In the genomic region with DNA sequence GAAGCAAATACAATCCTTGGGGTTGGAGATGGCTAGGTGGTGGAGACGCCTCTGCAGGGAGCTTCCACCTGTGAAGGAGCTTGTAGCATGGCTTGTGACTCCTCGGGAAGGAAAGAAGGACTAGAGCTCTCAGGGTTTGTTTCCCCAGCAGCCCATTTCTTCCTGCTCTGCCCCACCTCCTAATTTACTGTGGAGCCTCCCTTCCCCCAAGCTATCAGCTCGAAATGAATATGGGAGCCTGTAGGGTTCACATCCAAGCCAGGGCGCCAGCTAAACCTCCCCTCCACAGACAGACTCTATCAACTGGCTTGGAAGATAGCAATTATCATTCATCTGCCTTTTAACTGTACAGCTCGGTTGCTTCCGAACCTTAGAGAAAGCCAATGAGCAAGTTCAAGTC, we compare ENCODE assay signal across 12 mouse cellular contexts.
DNase-seq lines count a peak whose midpoint lies in the region; ATAC-seq and TF ChIP-seq lines count a peak whose summit lies in the region.
"Had no signal": no experiment of that assay in that cellular context is flagged by ENCODE, and none has a peak within 500 bp of the region (broad histone marks: within the 10 kb centered on the region; RNA-seq: fewer than 3 reads in every experiment).

No protein-coding gene starts in this region.

- no peak overlapping the region for H3K4me3 ChIP-seq in heart, embryonic 14.5 days (ENCODE audit: control insufficient read depth in 1 of 2, insufficient read depth in 1 of 2, low read depth in 1 of 2, low read length in 2 of 2)
- no peak overlapping the region for H3K4me3 ChIP-seq in heart, adult 2 months
- peak overlapping the region in 1 of 2 experiments; percentile 48; a peak in 2 of 4 replicates for H3K4me3 ChIP-seq in ES-E14 (ENCODE audit: insufficient read depth in 1 of 2, low read depth in 1 of 2, low read length in 2 of 2, poor library complexity in 1 of 2, severe bottlenecking in 1 of 2)
- H3K4me3 ChIP-seq in embryonic facial prominence, embryonic 11.5 days (ENCODE audit: low read depth, low read length), result no peak overlapping the region
- no peak overlapping the region for H3K4me3 ChIP-seq in liver, embryonic 16.5 days (ENCODE audit: low read depth, low read length)

- no peaks in the 10 kb centered on the region for H3K36me3 ChIP-seq in heart, embryonic 14.5 days (ENCODE audit: control insufficient read depth, insufficient read depth, low read length)
- peaks cover 7% of the 10 kb centered on the region; the same call in 1 of the 2 replicates for H3K36me3 ChIP-seq in heart, adult 2 months (ENCODE audit: control insufficient read depth, insufficient read depth, low read length)
- no peaks in the 10 kb centered on the region for H3K36me3 ChIP-seq in ES-E14 (ENCODE audit: control insufficient read depth, insufficient read depth, low read length, poor library complexity, severe bottlenecking)
- H3K36me3 ChIP-seq in embryonic facial prominence, embryonic 11.5 days (replicated peaks; ENCODE audit: control insufficient read depth, insufficient read depth, low read depth, low read length), result no peaks in the 10 kb centered on the region
- no peaks in the 10 kb centered on the region for H3K36me3 ChIP-seq in liver, embryonic 16.5 days (ENCODE audit: control insufficient read depth, insufficient read depth)
- H3K36me3 ChIP-seq: stomach, embryonic 15.5 days had no signal

- intact Hi-C loops in heart, adult 2 months (cut with DNase I), result loop anchor here (5.0 kb wide), 1 partner anchor 71 kb away; the partner anchor contains the start of gene Slc4a7

- TF ChIP-seq EP300 in heart, adult 2 months (IDR thresholded peaks at IDR 0.05; ENCODE audit: insufficient read depth, low read depth, low read length), result no peak

- no peaks in the 10 kb centered on the region for H3K27me3 ChIP-seq in heart, embryonic 14.5 days (ENCODE audit: control insufficient read depth, insufficient read depth, low read length)
- no peaks in the 10 kb centered on the region for H3K27me3 ChIP-seq in heart, adult 2 months (ENCODE audit: control insufficient read depth, insufficient read depth, low read length)
- no peaks in the 10 kb centered on the region for H3K27me3 ChIP-seq in embryonic facial prominence, embryonic 11.5 days (ENCODE audit: control insufficient read depth, insufficient read depth, low read length)
- no peaks in the 10 kb centered on the region for H3K27me3 ChIP-seq in liver, embryonic 16.5 days (ENCODE audit: control insufficient read depth, insufficient read depth, low read depth, low read length)
- H3K27me3 ChIP-seq: megakaryocyte, embryonic 14.5 days; stomach, embryonic 15.5 days had no signal

- H3K9me3 ChIP-seq in heart, embryonic 14.5 days (ENCODE audit: control insufficient read depth, low read length), result no peaks in the 10 kb centered on the region
- no peaks in the 10 kb centered on the region for H3K9me3 ChIP-seq in ES-E14 (ENCODE audit: control insufficient read depth, insufficient read depth, low read depth, low read length)
- no peaks in the 10 kb centered on the region for H3K9me3 ChIP-seq in embryonic facial prominence, embryonic 11.5 days (replicated peaks; ENCODE audit: control insufficient read depth, low read length)
- H3K9me3 ChIP-seq in liver, embryonic 16.5 days (replicated peaks; ENCODE audit: control insufficient read depth, low read length), result no peaks in the 10 kb centered on the region
- H3K9me3 ChIP-seq: megakaryocyte, embryonic 14.5 days; stomach, embryonic 15.5 days had no signal

- H3K9ac ChIP-seq in heart, embryonic 14.5 days (ENCODE audit: low read length), result no peak overlapping the region
- H3K9ac ChIP-seq in heart, adult 2 months (ENCODE audit: low read depth, low read length), result no peak overlapping the region
- no peak overlapping the region for H3K9ac ChIP-seq in ES-E14 (ENCODE audit: insufficient read depth, low read depth, low read length, poor library complexity, severe bottlenecking)
- H3K9ac ChIP-seq in embryonic facial prominence, embryonic 11.5 days (replicated peaks; ENCODE audit: low read length), result no peak overlapping the region
- H3K9ac ChIP-seq in liver, embryonic 16.5 days (ENCODE audit: low read depth, low read length), result no peak overlapping the region
- H3K9ac ChIP-seq: hindbrain, embryonic 14.5 days; stomach, embryonic 15.5 days had no signal

- TF ChIP-seq POLR2A in heart, adult 2 months (IDR thresholded peaks at IDR 0.05; ENCODE audit: insufficient read depth, low read depth, low read length), result no peak

- 43% methylated on average over 6 of the region's 6 CpGs for WGBS in heart, embryonic 14.5 days
- 74% methylated on average over 6 of the region's 6 CpGs for WGBS in heart, adult 2 months
- 38% methylated on average over 6 of the region's 6 CpGs for whole genome bisulfite sequencing in embryonic facial prominence, embryonic 11.5 days
- WGBS in liver, embryonic 16.5 days (ENCODE audit: insufficient replicate concordance), result 26% methylated on average over 6 of the region's 6 CpGs

- H3K79me2 ChIP-seq in heart, adult 2 months (replicated peaks; ENCODE audit: control insufficient read depth, insufficient read depth, low read length), result no peaks in the 10 kb centered on the region

- H3K4me1 ChIP-seq in heart, embryonic 14.5 days (ENCODE audit: control insufficient read depth in 2 of 2, insufficient read depth in 2 of 2, low read length in 2 of 2), result peaks cover 4 to 6% of the 10 kb centered on the region in 2 experiments
- peaks cover 3% of the 10 kb centered on the region for H3K4me1 ChIP-seq in heart, adult 2 months (ENCODE audit: control insufficient read depth, insufficient read depth, low read length)
- H3K4me1 ChIP-seq in ES-E14 (ENCODE audit: control insufficient read depth in 2 of 2, insufficient read depth in 2 of 2, low read length in 2 of 2, poor library complexity in 1 of 2), result peaks cover 8% of the 10 kb centered on the region in 2 experiments
- no peaks in the 10 kb centered on the region; the same call in 1 of the 2 replicates for H3K4me1 ChIP-seq in embryonic facial prominence, embryonic 11.5 days (ENCODE audit: control insufficient read depth, insufficient read depth, low read length)
- peaks cover 6% of the 10 kb centered on the region for H3K4me1 ChIP-seq in liver, embryonic 16.5 days (ENCODE audit: control insufficient read depth, low read depth, low read length)

- no peak overlapping the region for H3K27ac ChIP-seq in heart, embryonic 14.5 days (replicated peaks in 1 of 2; ENCODE audit: control insufficient read depth in 1 of 2, insufficient read depth in 1 of 2, low read depth in 2 of 2, low read length in 2 of 2)
- H3K27ac ChIP-seq in heart, adult 2 months, result no peak overlapping the region
- peak overlapping the region; percentile 28; the same call in 1 of the 2 replicates for H3K27ac ChIP-seq in ES-E14 (ENCODE audit: insufficient read depth, low read depth, low read length, poor library complexity, severe bottlenecking)
- H3K27ac ChIP-seq in embryonic facial prominence, embryonic 11.5 days (replicated peaks; ENCODE audit: low read depth, low read length), result no peak overlapping the region
- H3K27ac ChIP-seq in liver, embryonic 16.5 days (ENCODE audit: low read length), result no peak overlapping the region
- H3K27ac ChIP-seq: hindbrain, embryonic 14.5 days had no signal

- no peak for TF ChIP-seq CTCF in heart, adult 2 months (IDR thresholded peaks at IDR 0.05)

- in situ Hi-C loops in ES-E14 (cut with MboI; ENCODE audit: low sequenced_read_pairs in 2 of 2, unreplicated experiment in 2 of 2), result no loop called here

- ATAC-seq in heart, embryonic 14.5 days (ENCODE audit: insufficient number of reproducible peaks, insufficient read depth, low FRiP score, low read depth), result no peak
- ATAC-seq in embryonic facial prominence, embryonic 11.5 days (replicated peaks; ENCODE audit: insufficient number of reproducible peaks, low FRiP score, low TSS enrichment, low read depth), result no peak
- ATAC-seq in liver, embryonic 16.5 days (ENCODE audit: low read depth), result 0 out of 2 replicates have a peak, but pooled peaks have one; percentile 21

- peak overlapping the region; percentile 73; the same call in 1 of the 2 replicates for H3K4me2 ChIP-seq in heart, embryonic 14.5 days (ENCODE audit: low read length)
- no peak overlapping the region for H3K4me2 ChIP-seq in embryonic facial prominence, embryonic 11.5 days (ENCODE audit: low read depth, low read length)
- peak overlapping the region; percentile 59; the same call in 1 of the 2 replicates for H3K4me2 ChIP-seq in liver, embryonic 16.5 days (ENCODE audit: low read depth, low read length)

- no peak for DNase-seq in heart, adult 2 months
- no peak for DNase-seq in ES-E14 (ENCODE audit: low read depth, low spot score)
- peak; percentile 3 for DNase-seq in embryonic facial prominence, embryonic 11.5 days (ENCODE audit: low spot score)
- DNase-seq in kidney, postnatal 36 days, result no peak
- DNase-seq in cerebellum, postnatal 14 days, result no peak
- DNase-seq: kidney, adult 11 months; left cerebral cortex, postnatal 4 days had no signal

TF ChIP-seq in ES-E14, 5 proteins besides CTCF, POLR2A, EP300 and RAD21:
- TF ChIP-seq ZC3H11A (IDR thresholded peaks at IDR 0.05; ENCODE audit: borderline replicate concordance, low read depth, low read length), result no peak
- TF ChIP-seq CHD2 (IDR thresholded peaks at IDR 0.05; ENCODE audit: low read depth, low read length), result no peak
- TF ChIP-seq MAFK (IDR thresholded peaks at IDR 0.05; ENCODE audit: insufficient read depth, low read depth, low read length), result no peak
- TF ChIP-seq ZNF384 (IDR thresholded peaks at IDR 0.05; ENCODE audit: low read depth, low read length), result no peak
- no peak for TF ChIP-seq HCFC1 (IDR thresholded peaks at IDR 0.05; ENCODE audit: borderline replicate concordance, insufficient read depth, low read length)
